Mouse (Mus musculus): ENCODE results near the gene Pak6. TPM values are rescaled to one million over a fixed set of nuclear protein-coding genes. Genes with fewer than 3 reads are reported as not detected.

The Pak6 gene
- polyA plus RNA-seq, 1 experiment from 2014 or later = 36.4 TPM

DNA sequence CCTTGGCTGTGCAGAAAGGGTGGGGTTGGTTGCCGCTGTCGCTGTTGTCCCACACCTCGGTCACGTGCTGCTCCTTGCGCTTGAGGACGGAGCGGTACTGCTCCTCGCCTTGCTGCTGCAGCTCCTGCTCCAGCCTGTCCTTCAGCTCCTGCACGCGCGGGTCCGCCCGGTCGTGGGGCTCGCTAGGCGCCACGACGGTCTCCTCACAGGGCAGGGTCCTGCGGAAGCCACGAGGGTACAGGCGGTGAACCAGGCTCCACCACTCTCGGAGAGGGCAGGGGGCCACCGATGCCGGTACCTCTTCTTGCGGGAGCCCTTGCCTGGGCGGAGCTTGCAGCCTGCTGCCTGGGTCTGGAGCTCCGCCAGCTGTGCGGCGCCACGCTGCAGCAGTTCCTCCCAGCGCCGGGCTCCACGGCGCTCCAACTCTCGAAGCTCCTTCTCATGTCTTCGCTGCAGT is 48.0 kb downstream of the Pak6 start:
- Histone ChIP-seq H3K4me2 (ENCODE audit: low read length) (peak overlapping the region; percentile 90), H3K27ac (ENCODE audit: low read length) (no peak overlapping the region), H3K9me3 (ENCODE audit: control insufficient read depth, low read length) (no peaks in the 10 kb centered on the region), H3K9ac (replicated peaks; ENCODE audit: low read depth, low read length) (peak overlapping the region; percentile 67), H3K27me3 (replicated peaks; ENCODE audit: control insufficient read depth, insufficient read depth, low read length) (peaks cover 32% of the 10 kb centered on the region), H3K4me1 (replicated peaks; ENCODE audit: control insufficient read depth, insufficient read depth, low read length) (peaks cover 31% of the 10 kb centered on the region), H3K36me3 (ENCODE audit: control insufficient read depth, insufficient read depth) (no peaks in the 10 kb centered on the region), H3K4me3 (replicated peaks; ENCODE audit: low read length) (peak overlapping the region; percentile 49)
- 1% methylated on average over 36 of the region's 36 CpGs for WGBS
- ATAC-seq = peak; percentile 62

DNA sequence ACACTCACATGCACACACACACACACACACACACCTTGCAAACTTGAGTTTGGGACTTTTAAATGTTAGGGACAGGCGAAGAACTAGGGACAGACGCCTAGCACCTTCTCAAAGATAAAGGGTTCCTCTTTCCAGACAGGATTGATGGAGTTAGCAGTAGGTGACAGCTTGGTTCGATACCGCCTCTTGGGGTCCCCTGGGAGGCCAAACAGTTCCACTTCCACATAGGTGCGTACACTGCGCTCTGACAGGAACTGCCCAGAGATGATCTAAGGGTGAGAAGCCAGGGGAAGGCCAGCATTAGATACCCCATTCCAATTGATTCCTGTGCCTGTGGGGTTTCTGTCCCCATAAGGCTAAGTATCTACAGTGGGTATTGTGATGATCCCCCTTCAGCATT is 50.5 kb downstream of the Pak6 start:
- no peak overlapping the region for H3K4me2 ChIP-seq (ENCODE audit: low read length)
- peaks cover 17% of the 10 kb centered on the region for H3K27me3 ChIP-seq (replicated peaks; ENCODE audit: control insufficient read depth, insufficient read depth, low read length)
- 87% methylated on average over 6 of the region's 6 CpGs for WGBS
- H3K9ac ChIP-seq (replicated peaks; ENCODE audit: low read depth, low read length) = no peak overlapping the region
- ATAC-seq = no peak
- no peak overlapping the region for H3K4me3 ChIP-seq (replicated peaks; ENCODE audit: low read length)
- no peaks in the 10 kb centered on the region for H3K9me3 ChIP-seq (ENCODE audit: control insufficient read depth, low read length)
- H3K27ac ChIP-seq (ENCODE audit: low read length) = no peak overlapping the region
- H3K36me3 ChIP-seq (ENCODE audit: control insufficient read depth, insufficient read depth) = no peaks in the 10 kb centered on the region
- H3K4me1 ChIP-seq (replicated peaks; ENCODE audit: control insufficient read depth, insufficient read depth, low read length) = peaks cover 26% of the 10 kb centered on the region

DNA sequence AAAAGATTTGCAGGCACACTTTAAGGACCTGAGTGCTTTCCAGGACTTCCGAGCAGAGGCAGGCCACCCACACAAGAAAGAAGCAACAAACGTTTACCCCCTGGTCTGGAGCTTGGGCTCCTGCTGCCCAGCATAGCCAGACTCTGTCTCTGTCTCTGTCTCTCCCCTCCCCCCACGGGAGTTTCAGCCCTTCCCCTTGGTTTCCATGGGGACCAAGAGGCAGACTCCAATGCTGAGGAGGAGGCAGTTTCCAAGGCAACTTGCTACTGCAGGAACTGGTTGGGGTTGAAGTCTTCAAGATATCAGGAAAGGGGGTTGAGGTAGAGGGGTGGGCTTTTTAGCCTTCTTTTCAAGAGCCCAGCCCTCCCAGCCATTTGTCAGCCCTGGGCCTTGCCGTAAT is 51.1 kb downstream of the Pak6 start:
- peak; percentile 78 for ATAC-seq
- H3K27me3 ChIP-seq (replicated peaks; ENCODE audit: control insufficient read depth, insufficient read depth, low read length) = peaks cover 14% of the 10 kb centered on the region
- no peak overlapping the region for H3K4me2 ChIP-seq (ENCODE audit: low read length)
- H3K9me3 ChIP-seq (ENCODE audit: control insufficient read depth, low read length) = no peaks in the 10 kb centered on the region
- H3K4me1 ChIP-seq (replicated peaks; ENCODE audit: control insufficient read depth, insufficient read depth, low read length) = peaks cover 26% of the 10 kb centered on the region
- H3K27ac ChIP-seq (ENCODE audit: low read length) = no peak overlapping the region
- no peak overlapping the region for H3K9ac ChIP-seq (replicated peaks; ENCODE audit: low read depth, low read length)
- no peak overlapping the region for H3K4me3 ChIP-seq (replicated peaks; ENCODE audit: low read length)
- WGBS = 23% methylated on average over 4 of the region's 4 CpGs
- H3K36me3 ChIP-seq (ENCODE audit: control insufficient read depth, insufficient read depth) = no peaks in the 10 kb centered on the region

GRCm38 (mm10) chr2:118716677-118717076 is 53.6 kb downstream of the Pak6 start:
- H3K27ac ChIP-seq (ENCODE audit: low read length) = no peak overlapping the region
- 77% methylated on average over 5 of the region's 5 CpGs for WGBS
- no peak overlapping the region for H3K4me3 ChIP-seq (replicated peaks; ENCODE audit: low read length)
- no peak for ATAC-seq
- no peaks in the 10 kb centered on the region for H3K9me3 ChIP-seq (ENCODE audit: control insufficient read depth, low read length)
- no peak overlapping the region for H3K9ac ChIP-seq (replicated peaks; ENCODE audit: low read depth, low read length)
- H3K27me3 ChIP-seq (replicated peaks; ENCODE audit: control insufficient read depth, insufficient read depth, low read length) = peaks cover 3% of the 10 kb centered on the region; the same call in 1 of the 2 replicates
- no peaks in the 10 kb centered on the region for H3K36me3 ChIP-seq (ENCODE audit: control insufficient read depth, insufficient read depth)
- peaks cover 14% of the 10 kb centered on the region for H3K4me1 ChIP-seq (replicated peaks; ENCODE audit: control insufficient read depth, insufficient read depth, low read length)
- H3K4me2 ChIP-seq (ENCODE audit: low read length) = no peak overlapping the region

DNA sequence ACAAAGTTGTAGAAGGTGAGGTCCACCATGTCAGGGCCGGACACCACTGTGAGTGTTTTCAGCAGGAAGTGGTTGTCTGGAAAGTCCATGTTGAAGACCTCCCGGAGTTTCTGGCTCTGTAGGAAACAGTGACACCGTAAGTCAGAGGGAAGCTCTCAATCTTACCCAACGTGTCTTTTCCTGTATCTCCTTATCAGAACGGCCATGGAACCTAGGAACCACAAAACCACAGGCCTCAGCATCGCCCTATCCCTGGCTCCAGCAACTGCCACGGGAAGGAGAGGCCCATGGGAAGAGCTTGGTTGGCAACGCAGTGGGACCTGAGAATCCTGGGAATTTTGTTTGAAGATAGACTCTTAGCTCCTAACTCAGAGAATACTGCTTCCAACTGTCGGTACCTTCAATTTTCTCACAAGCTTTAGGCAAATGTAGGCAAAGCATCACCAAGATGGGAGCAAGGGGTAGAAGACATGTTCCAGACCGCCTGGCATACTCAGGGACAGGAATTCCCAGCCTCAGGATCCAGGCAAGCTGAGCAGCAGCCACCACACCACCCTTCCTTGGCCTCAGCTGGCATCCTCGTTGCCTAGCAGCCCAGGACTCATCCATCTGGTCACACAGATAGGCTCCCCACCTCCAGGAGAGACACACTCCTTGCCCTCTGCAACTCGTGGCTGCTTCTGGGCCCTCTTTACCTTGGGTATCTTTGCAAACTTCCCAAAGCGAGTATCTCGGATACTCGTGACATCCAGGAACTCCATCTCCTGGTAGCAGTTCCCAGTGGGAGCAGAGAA is 60.8 kb downstream of the Pak6 start:
- H3K4me3 ChIP-seq (replicated peaks; ENCODE audit: low read length) = no peak overlapping the region
- no peak overlapping the region for H3K4me2 ChIP-seq (ENCODE audit: low read length)
- H3K36me3 ChIP-seq (ENCODE audit: control insufficient read depth, insufficient read depth) = no peaks in the 10 kb centered on the region
- 90% methylated on average over 15 of the region's 15 CpGs for WGBS
- H3K9ac ChIP-seq (replicated peaks; ENCODE audit: low read depth, low read length) = no peak overlapping the region
- ATAC-seq = no peak
- no peak overlapping the region for H3K27ac ChIP-seq (ENCODE audit: low read length)
- H3K9me3 ChIP-seq (ENCODE audit: control insufficient read depth, low read length) = no peaks in the 10 kb centered on the region
- no peaks in the 10 kb centered on the region for H3K27me3 ChIP-seq (replicated peaks; ENCODE audit: control insufficient read depth, insufficient read depth, low read length)
- peaks cover 4% of the 10 kb centered on the region; the same call in 1 of the 2 replicates for H3K4me1 ChIP-seq (replicated peaks; ENCODE audit: control insufficient read depth, insufficient read depth, low read length)

DNA sequence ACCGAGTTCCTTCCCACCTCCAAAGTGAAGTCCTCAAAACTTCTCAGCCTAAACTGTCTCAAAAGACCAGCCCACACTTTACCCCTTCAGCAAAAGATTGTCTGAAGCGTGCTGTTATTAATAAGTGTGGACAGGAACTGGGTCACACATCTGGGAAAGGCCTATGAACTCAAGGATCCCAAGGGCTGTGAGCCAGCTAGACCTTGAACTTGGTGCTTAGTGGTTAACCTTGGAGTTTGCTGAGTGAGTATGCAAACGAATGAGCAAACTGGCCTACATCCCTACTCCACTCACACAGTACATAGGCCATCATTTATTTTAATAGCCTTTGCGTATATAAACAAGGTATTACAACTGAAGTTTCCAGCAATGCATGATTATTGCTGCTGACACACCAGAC is 62.4 kb downstream of the Pak6 start:
- no peak overlapping the region for H3K27ac ChIP-seq (ENCODE audit: low read length)
- no peak overlapping the region for H3K9ac ChIP-seq (replicated peaks; ENCODE audit: low read depth, low read length)
- no peak overlapping the region for H3K4me2 ChIP-seq (ENCODE audit: low read length)
- peaks cover 11% of the 10 kb centered on the region for H3K4me1 ChIP-seq (replicated peaks; ENCODE audit: control insufficient read depth, insufficient read depth, low read length)
- no peak for ATAC-seq
- H3K27me3 ChIP-seq (replicated peaks; ENCODE audit: control insufficient read depth, insufficient read depth, low read length) = no peaks in the 10 kb centered on the region
- no peak overlapping the region for H3K4me3 ChIP-seq (replicated peaks; ENCODE audit: low read length)
- no peaks in the 10 kb centered on the region for H3K36me3 ChIP-seq (ENCODE audit: control insufficient read depth, insufficient read depth)
- no peaks in the 10 kb centered on the region for H3K9me3 ChIP-seq (ENCODE audit: control insufficient read depth, low read length)
- 82% methylated on average over 4 of the region's 4 CpGs for WGBS

- H3K27me3 ChIP-seq (replicated peaks; ENCODE audit: control insufficient read depth, insufficient read depth, low read length) = no peaks in the 10 kb centered on the region
- H3K4me3 ChIP-seq (replicated peaks; ENCODE audit: low read length) = no peak overlapping the region
- WGBS = 76% methylated on average over 2 of the region's 2 CpGs
- no peak overlapping the region for H3K27ac ChIP-seq (ENCODE audit: low read length)
- no peak for ATAC-seq
- no peak overlapping the region for H3K4me2 ChIP-seq (ENCODE audit: low read length)
- H3K36me3 ChIP-seq (ENCODE audit: control insufficient read depth, insufficient read depth) = no peaks in the 10 kb centered on the region
- no peaks in the 10 kb centered on the region for H3K9me3 ChIP-seq (ENCODE audit: control insufficient read depth, low read length)
- H3K4me1 ChIP-seq (replicated peaks; ENCODE audit: control insufficient read depth, insufficient read depth, low read length) = peaks cover 11% of the 10 kb centered on the region
- H3K9ac ChIP-seq (replicated peaks; ENCODE audit: low read depth, low read length) = no peak overlapping the region
Observed at GRCm38 (mm10) chr2:118726873-118727272, 63.8 kb downstream of the Pak6 start.

GRCm38 (mm10) chr2:118727911-118728310 is 64.8 kb downstream of the Pak6 start:
- no peak overlapping the region for H3K4me2 ChIP-seq (ENCODE audit: low read length)
- WGBS = 28% methylated on average over 9 of the region's 9 CpGs
- no peak overlapping the region for H3K4me3 ChIP-seq (replicated peaks; ENCODE audit: low read length)
- no peaks in the 10 kb centered on the region for H3K27me3 ChIP-seq (replicated peaks; ENCODE audit: control insufficient read depth, insufficient read depth, low read length)
- H3K9ac ChIP-seq (replicated peaks; ENCODE audit: low read depth, low read length) = no peak overlapping the region
- H3K9me3 ChIP-seq (ENCODE audit: control insufficient read depth, low read length) = no peaks in the 10 kb centered on the region
- H3K27ac ChIP-seq (ENCODE audit: low read length) = no peak overlapping the region
- no peaks in the 10 kb centered on the region for H3K36me3 ChIP-seq (ENCODE audit: control insufficient read depth, insufficient read depth)
- no peak for ATAC-seq
- H3K4me1 ChIP-seq (replicated peaks; ENCODE audit: control insufficient read depth, insufficient read depth, low read length) = peaks cover 12% of the 10 kb centered on the region

- Histone ChIP-seq H3K9ac (replicated peaks; ENCODE audit: low read depth, low read length) (no peak within 1 kb of the TSS), H3K4me3 (replicated peaks; ENCODE audit: low read length) (no peak within 1 kb of the TSS), H3K27me3 (replicated peaks; ENCODE audit: control insufficient read depth, insufficient read depth, low read length) (no peaks in the 10 kb centered on the region), H3K9me3 (ENCODE audit: control insufficient read depth, low read length) (no peaks in the 10 kb centered on the region), H3K36me3 (ENCODE audit: control insufficient read depth, insufficient read depth) (no peaks in the 10 kb centered on the region), H3K4me1 (replicated peaks; ENCODE audit: control insufficient read depth, insufficient read depth, low read length) (peaks cover 16% of the 10 kb centered on the region), H3K27ac (ENCODE audit: low read length) (no peak within 1 kb of the TSS), H3K4me2 (ENCODE audit: low read length) (no peak within 1 kb of the TSS)
- ATAC-seq = no peak
- 26% methylated on average over 7 of the region's 7 CpGs for WGBS
Observed at GRCm38 (mm10) chr2:118728337-118728736, 65.2 kb downstream of the Pak6 start, which contains the start of gene Plcb2. Gene Plcb2 (minus strand): TSS chr2:118728438.
